Mouse (Mus musculus) myocyte (in vitro differentiated cells): Measurements from ENCODE around the gene Hcn2. TPM values are rescaled to one million over a fixed set of nuclear protein-coding genes. Genes with fewer than 3 reads are reported as not detected.

Source experiments
- H3K27me3 ChIP-seq: one replicate; pipeline ENCODE4 v1.6.1; 2011; ENCODE audit not compliant: control insufficient read depth, insufficient read depth, insufficient read length
- H3K36me3 ChIP-seq: one replicate; pipeline ENCODE4 v1.6.1; 2011; ENCODE audit not compliant: control insufficient read depth, insufficient read depth
- H3K4me2 ChIP-seq: one replicate; pipeline ENCODE4 v1.6.1; 2011; ENCODE audit warnings: low read depth, control low read depth
- H3K4me3 ChIP-seq: one replicate; pipeline ENCODE4 v1.5.1; 2011; ENCODE audit warnings: mild to moderate bottlenecking, control low read depth, moderate library complexity
- H3K79me2 ChIP-seq: one replicate; pipeline ENCODE4 v1.6.1; 2011; ENCODE audit not compliant: control insufficient read depth, insufficient read depth
- H3ac ChIP-seq: one replicate; pipeline ENCODE4 v1.6.1; 2011; ENCODE audit not compliant: control insufficient read depth, insufficient read length
- CEBPB ChIP-seq: IDR thresholded peaks from 2 replicates; pipeline ENCODE4 v1.6.1; 2011; ENCODE audit warnings: mild to moderate bottlenecking, moderate library complexity; ENCODE audit not compliant: poor library complexity, insufficient read depth, severe bottlenecking
- E2F4 ChIP-seq: IDR thresholded peaks from one replicate; pipeline ENCODE4 v1.6.1; 2011; ENCODE audit warnings: mild to moderate bottlenecking, control low read depth, moderate library complexity; ENCODE audit not compliant: insufficient read depth
- MAX ChIP-seq: IDR thresholded peaks from one replicate; pipeline ENCODE4 v1.6.1; 2011; ENCODE audit warnings: low read depth, mild to moderate bottlenecking, control low read depth
- MYOD1 ChIP-seq, 3 experiments: IDR thresholded peaks; one replicate each; pipeline ENCODE4 v1.6.1; 2011; ENCODE audit warnings: control low read depth in 2 of 3, low read depth in 2 of 3, mild to moderate bottlenecking in 2 of 3, moderate library complexity in 1 of 3; ENCODE audit not compliant: insufficient read length in 2 of 3, control insufficient read depth in 1 of 3
- MYOG ChIP-seq, 3 experiments: IDR thresholded peaks; one replicate each; pipeline ENCODE4 v1.6.1; 2011; ENCODE audit warnings: control low read depth in 2 of 3, low read depth in 2 of 3, mild to moderate bottlenecking in 2 of 3; ENCODE audit not compliant: insufficient read length in 2 of 3, control insufficient read depth in 1 of 3, insufficient read depth in 1 of 3
- POLR2A ChIP-seq: IDR thresholded peaks from one replicate; pipeline ENCODE4 v1.6.1; 2011; ENCODE audit warnings: low read depth, mild to moderate bottlenecking, control low read depth, moderate library complexity; ENCODE audit not compliant: insufficient read length
- POLR2AphosphoS2 ChIP-seq: IDR thresholded peaks from one replicate; pipeline ENCODE4 v1.6.1; 2011; ENCODE audit warnings: low read depth, control low read depth; ENCODE audit not compliant: insufficient read length
- REST ChIP-seq: IDR thresholded peaks from one replicate; pipeline ENCODE4 v1.6.1; 2011; ENCODE audit warnings: mild to moderate bottlenecking, control low read depth, moderate library complexity; ENCODE audit not compliant: insufficient read depth, insufficient read length
- SRF ChIP-seq: IDR thresholded peaks from one replicate; pipeline ENCODE4 v1.6.1; 2011; ENCODE audit warnings: low read depth; ENCODE audit not compliant: control insufficient read depth, insufficient read length
- TCF12 ChIP-seq: IDR thresholded peaks from one replicate; pipeline ENCODE4 v1.6.1; 2011; ENCODE audit warnings: mild to moderate bottlenecking, control low read depth; ENCODE audit not compliant: poor library complexity, insufficient read depth, severe bottlenecking
- TCF3 ChIP-seq: IDR thresholded peaks from one replicate; pipeline ENCODE4 v1.6.1; 2011; ENCODE audit warnings: low read depth, control low read depth; ENCODE audit not compliant: insufficient read length
- USF1 ChIP-seq: IDR thresholded peaks from one replicate; pipeline ENCODE4 v1.6.1; 2011; ENCODE audit warnings: low read depth, mild to moderate bottlenecking, control low read depth, moderate library complexity
- polyA plus RNA-seq: library from polyadenylated mRNA; unstranded; fragments of >200 nt; fragmentation: generic; extraction: Trizol; gene quantifications from one replicate; pipeline ENCODE4 v1.2.1, GENCODE M21; 2012; ENCODE audit warnings: missing spikeins

Hcn2 gene
- polyA plus RNA-seq, 1 experiment = 0.35 TPM

- Histone ChIP-seq H3K79me2 (peaks cover 42% of the 10 kb centered on the region), H3ac (no peak overlapping the region), H3K4me3 (peak overlapping the region; percentile 98), H3K36me3 (peaks cover 30% of the 10 kb centered on the region), H3K27me3 (no peaks in the 10 kb centered on the region), H3K4me2 (peak overlapping the region; percentile 100)
- TF ChIP-seq MYOD1 (IDR thresholded peaks at IDR 0.05; ENCODE audit: control insufficient read depth in 1 of 3, insufficient read length in 2 of 3, low read depth in 2 of 3) (peak in 2 of 3 experiments; percentile 41 to 78), SRF (no peak), MYOG (IDR thresholded peaks at IDR 0.05; ENCODE audit: control insufficient read depth in 1 of 3, insufficient read depth in 1 of 3, insufficient read length in 2 of 3, low read depth in 2 of 3) (peak; percentile 45 to 92 (median 74)), POLR2AphosphoS2 (peak; percentile 15), TCF12 (peak; percentile 34), REST (no peak), USF1 (peak; percentile 39), TCF3 (no peak), POLR2A (no peak)
These were observed 32.5 kb upstream of the Hcn2 start for GRCm38 (mm10) chr10:79683726-79684640.

- H3K79me2 ChIP-seq = peaks cover 42% of the 10 kb centered on the region
- H3K4me2 ChIP-seq = peak overlapping the region; percentile 100
- H3K36me3 ChIP-seq = peaks cover 30% of the 10 kb centered on the region
- TF ChIP-seq CEBPB = no peak
- TF ChIP-seq SRF = no peak
- no peak for TF ChIP-seq MYOD1 (IDR thresholded peaks at IDR 0.05; ENCODE audit: control insufficient read depth in 1 of 3, insufficient read length in 2 of 3, low read depth in 2 of 3)
- TF ChIP-seq POLR2A = peak; percentile 10
- TF ChIP-seq MAX = no peak
- H3K27me3 ChIP-seq = no peaks in the 10 kb centered on the region
- peak overlapping the region; percentile 98 for H3K4me3 ChIP-seq
- no peak overlapping the region for H3ac ChIP-seq
These were observed 31.4 kb upstream of the Hcn2 start for GRCm38 (mm10) chr10:79684770-79685600.

DNA sequence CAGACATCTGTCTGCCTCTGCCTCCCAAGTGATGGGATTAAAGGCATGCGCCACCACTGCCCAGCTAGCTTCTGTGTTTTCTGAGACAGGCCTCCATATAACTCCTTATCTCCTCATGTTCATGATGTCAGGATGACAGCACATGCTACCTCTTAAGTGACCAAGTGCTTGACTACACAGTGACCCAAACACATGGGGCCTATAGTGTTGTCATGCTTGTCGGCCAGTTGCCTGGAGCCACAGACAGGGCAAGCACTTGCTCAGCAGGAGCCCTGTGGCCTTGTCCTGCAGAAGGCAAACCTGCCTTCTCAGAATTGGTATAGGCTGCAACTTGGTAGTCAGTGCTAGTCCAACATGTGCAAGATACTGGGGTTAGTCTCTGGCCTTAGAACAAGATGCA lies 30.2 kb upstream of the Hcn2 start:
- Histone ChIP-seq H3K4me3 (no peak overlapping the region), H3K4me2 (no peak overlapping the region), H3K27me3 (no peaks in the 10 kb centered on the region), H3ac (no peak overlapping the region), H3K36me3 (peaks cover 30% of the 10 kb centered on the region), H3K79me2 (peaks cover 42% of the 10 kb centered on the region)
- TF ChIP-seq SRF = no peak
- peak; percentile 11 for TF ChIP-seq POLR2A
- peak; percentile 34 for TF ChIP-seq POLR2AphosphoS2
- no peak for TF ChIP-seq MAX

DNA sequence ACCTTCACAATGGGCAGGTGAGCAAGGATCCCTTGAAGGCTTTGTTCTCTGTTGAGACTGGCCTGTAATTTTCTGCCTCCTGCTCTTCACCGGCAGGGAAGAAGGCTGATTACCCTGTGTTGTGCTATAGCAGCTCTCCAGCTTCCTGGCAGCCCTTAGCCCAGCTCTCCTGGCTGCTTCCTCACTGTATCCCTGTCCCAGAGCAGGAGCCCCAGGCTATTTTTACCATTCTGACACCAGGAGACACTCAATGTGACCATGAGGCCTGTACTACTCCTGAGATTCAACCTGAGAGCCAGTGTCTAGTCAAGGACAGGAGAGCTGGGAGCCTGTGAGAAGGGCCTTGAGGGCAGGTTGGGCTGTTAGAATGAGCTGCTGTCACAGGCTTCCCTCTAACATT lies 29.7 kb upstream of the Hcn2 start:
- Histone ChIP-seq H3K36me3 (peaks cover 30% of the 10 kb centered on the region), H3K4me2 (no peak overlapping the region), H3K27me3 (no peaks in the 10 kb centered on the region), H3ac (no peak overlapping the region), H3K4me3 (no peak overlapping the region), H3K79me2 (peaks cover 42% of the 10 kb centered on the region)
- TF ChIP-seq POLR2A (no peak), MAX (no peak), TCF12 (no peak), CEBPB (no peak), SRF (no peak), MYOD1 (IDR thresholded peaks at IDR 0.05; ENCODE audit: control insufficient read depth in 1 of 3, insufficient read length in 2 of 3, low read depth in 2 of 3) (no peak), MYOG (IDR thresholded peaks at IDR 0.05; ENCODE audit: control insufficient read depth in 1 of 3, insufficient read depth in 1 of 3, insufficient read length in 2 of 3, low read depth in 2 of 3) (no peak), REST (no peak), TCF3 (no peak), USF1 (no peak), E2F4 (no peak), POLR2AphosphoS2 (no peak)

DNA sequence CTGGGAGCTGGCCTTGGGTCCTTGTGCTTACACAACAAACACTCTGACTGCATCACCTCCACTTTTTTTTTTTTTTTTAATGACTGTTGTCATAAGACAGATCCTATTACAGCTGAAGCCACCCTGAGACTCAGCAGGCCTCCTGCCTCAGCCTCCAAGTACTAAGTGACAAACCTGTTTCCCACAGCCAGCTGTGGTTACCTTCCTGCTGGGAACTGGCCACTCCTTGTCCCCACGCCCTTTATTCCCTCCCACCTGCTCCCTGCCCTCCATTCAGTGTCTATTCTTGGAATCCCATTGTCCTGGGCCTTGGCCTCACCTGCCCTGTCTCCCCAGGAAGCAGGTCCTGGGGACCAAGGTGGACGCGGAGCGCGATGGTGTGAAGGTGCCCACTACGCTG lies 28.9 kb upstream of the Hcn2 start:
- H3ac ChIP-seq = no peak overlapping the region
- peaks cover 30% of the 10 kb centered on the region for H3K36me3 ChIP-seq
- H3K79me2 ChIP-seq = peaks cover 39% of the 10 kb centered on the region
- TF ChIP-seq CEBPB = no peak
- no peak for TF ChIP-seq E2F4
- TF ChIP-seq USF1 = no peak
- TF ChIP-seq MYOG (IDR thresholded peaks at IDR 0.05; ENCODE audit: control insufficient read depth in 1 of 3, insufficient read depth in 1 of 3, insufficient read length in 2 of 3, low read depth in 2 of 3) = no peak
- no peak for TF ChIP-seq POLR2A
- TF ChIP-seq TCF12 = no peak
- no peak overlapping the region for H3K4me2 ChIP-seq
- H3K4me3 ChIP-seq = no peak overlapping the region
- H3K27me3 ChIP-seq = no peaks in the 10 kb centered on the region
